Mouse (Mus musculus): ENCODE measurements at regions not wholly inside any gene's neighbourhood (a gene's known extent, or its start where the extent isn't known, plus 50 kb on each side); places are given as distances from the start of the nearest gene placed in this dataset.

DNA sequence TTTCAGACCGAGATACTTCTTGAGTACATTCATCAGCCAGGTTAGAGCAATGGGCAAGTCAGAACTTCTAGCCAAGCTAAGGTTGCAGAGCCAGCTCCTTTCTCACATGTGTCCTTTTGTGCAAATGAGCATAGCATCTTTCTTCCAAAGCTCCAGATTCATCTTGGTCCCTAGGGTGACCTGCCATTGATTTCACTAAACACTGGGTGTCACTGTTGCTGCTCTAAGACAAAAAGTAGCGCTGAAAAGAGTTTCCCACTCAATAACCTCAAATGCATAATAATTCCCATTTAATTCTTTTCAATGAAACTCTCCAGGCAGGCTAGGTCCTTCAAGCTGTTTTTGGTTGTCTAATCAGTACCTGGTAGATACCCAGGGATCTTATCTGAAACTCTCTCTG lies 688.6 kb upstream of the BB014433 start:
- DNase-seq: no peak

DNA sequence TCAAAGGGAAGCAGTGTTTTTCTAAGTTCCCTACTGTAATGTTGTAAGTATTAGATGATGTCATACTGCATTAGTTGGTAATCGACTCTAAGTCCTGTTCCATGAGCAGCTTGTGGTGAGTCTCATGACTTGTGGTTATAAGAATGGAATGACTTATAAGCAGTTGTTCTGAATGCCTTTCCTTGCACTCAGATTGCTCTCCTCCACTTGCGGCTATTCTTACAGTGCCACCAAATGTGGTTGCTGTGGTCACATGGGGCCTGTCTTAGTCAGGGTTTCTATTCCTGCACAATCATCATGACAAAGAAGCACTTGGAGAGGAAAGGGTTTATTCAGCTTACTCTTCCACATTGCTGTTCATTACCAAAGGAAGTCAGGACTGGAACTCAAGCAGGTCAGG lies 685.4 kb upstream of the BB014433 start:
- DNase-seq: no peak

DNA sequence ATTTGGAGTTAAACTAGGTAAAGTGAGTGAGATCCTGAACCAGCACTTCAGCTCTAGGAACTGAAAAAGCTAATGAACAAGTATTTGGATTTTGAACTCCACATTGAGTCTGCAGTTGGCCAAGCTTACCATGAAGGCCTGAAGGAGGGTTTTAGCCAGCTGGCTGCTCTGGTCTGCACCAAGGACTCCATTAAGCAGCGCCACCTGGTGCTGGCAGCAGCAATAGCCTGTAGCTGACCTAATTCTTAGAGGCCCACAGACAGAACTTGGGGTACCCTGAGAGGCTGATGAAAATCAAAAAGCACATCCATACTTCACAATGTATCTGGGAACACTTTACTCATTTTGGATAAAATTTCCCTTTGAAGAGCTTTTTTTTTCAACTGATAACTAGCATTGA lies 683.2 kb upstream of the BB014433 start:
- peak; percentile 39 for DNase-seq

DNA sequence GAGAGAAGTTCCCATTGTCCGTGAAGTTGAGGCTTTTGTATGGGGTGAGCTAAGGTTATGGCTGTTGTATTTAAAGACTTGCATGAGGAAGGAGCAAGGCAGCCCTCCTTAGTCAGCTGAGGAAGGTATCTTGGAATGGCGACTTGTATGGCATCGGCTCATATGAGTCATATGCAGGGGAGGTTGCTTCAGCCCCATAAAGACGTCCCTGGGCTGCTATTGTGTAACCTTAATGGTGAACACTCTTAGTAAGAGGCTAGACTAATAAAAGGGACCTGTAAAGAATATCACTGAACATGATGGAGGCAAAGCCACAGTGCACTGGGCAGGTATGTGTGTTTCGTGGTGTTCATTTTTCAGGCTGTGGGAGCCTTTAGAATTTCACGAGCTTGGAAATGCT lies 680.4 kb upstream of the BB014433 start:
- no peak for DNase-seq
